Mouse (Mus musculus): ENCODE data around the gene Ggta1. TPM values are rescaled to one million over a fixed set of nuclear protein-coding genes. Genes with fewer than 3 reads are reported as not detected.

The Ggta1 gene
- polyA plus RNA-seq, 2 experiments: 6.3 to 7.6 TPM

DNA sequence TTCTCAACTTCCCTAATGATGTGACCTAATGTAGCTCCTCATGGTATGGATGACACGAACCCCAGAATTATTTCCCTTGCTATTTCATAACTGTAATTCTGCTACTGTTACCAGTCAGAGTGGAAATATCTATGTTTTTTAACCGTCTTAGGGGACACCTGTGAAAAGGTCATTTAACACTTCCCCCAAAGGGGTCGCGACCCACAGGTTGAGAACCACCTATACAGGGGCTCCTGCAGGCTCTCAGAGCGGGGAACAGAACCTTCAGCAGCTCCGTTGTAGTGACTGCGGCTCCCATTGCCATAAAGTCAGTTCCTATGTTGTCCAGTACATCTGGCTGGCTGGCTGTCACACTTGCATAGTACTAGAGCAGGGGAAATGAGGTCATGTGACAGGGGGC lies 62.3 kb downstream of the Ggta1 start:
- H3K27me3 ChIP-seq (ENCODE audit: control insufficient read depth, insufficient read depth, low read length): no peaks in the 10 kb centered on the region
- no peak overlapping the region for H3K9ac ChIP-seq (replicated peaks)
- no peak for TF ChIP-seq CTCF (IDR thresholded peaks at IDR 0.05; ENCODE audit: low read depth)
- no peak for TF ChIP-seq EP300 (IDR thresholded peaks at IDR 0.05; ENCODE audit: low read depth)
- H3K36me3 ChIP-seq (replicated peaks; ENCODE audit: control insufficient read depth, insufficient read depth, low read depth): peaks cover 5% of the 10 kb centered on the region; the same call in 1 of the 2 replicates
- H3K4me1 ChIP-seq (replicated peaks; ENCODE audit: control insufficient read depth in 2 of 2, insufficient read depth in 2 of 2, low read length in 1 of 2): no peaks in the 10 kb centered on the region
- H3K4me2 ChIP-seq (ENCODE audit: low read depth): no peak overlapping the region
- H3K27ac ChIP-seq: no peak overlapping the region
- H3K9me3 ChIP-seq (ENCODE audit: control insufficient read depth, low read length): no peaks in the 10 kb centered on the region
- H3K4me3 ChIP-seq (ENCODE audit: insufficient read depth in 1 of 2, low read depth in 2 of 2, low read length in 2 of 2): no peak overlapping the region
- 76% methylated on average over 7 of the region's 7 CpGs for WGBS (ENCODE audit: insufficient replicate concordance)
- no peak for DNase-seq (ENCODE audit: low read depth in 3 of 3, low spot score in 3 of 3)
- ATAC-seq (ENCODE audit: insufficient read depth): no peak

DNA sequence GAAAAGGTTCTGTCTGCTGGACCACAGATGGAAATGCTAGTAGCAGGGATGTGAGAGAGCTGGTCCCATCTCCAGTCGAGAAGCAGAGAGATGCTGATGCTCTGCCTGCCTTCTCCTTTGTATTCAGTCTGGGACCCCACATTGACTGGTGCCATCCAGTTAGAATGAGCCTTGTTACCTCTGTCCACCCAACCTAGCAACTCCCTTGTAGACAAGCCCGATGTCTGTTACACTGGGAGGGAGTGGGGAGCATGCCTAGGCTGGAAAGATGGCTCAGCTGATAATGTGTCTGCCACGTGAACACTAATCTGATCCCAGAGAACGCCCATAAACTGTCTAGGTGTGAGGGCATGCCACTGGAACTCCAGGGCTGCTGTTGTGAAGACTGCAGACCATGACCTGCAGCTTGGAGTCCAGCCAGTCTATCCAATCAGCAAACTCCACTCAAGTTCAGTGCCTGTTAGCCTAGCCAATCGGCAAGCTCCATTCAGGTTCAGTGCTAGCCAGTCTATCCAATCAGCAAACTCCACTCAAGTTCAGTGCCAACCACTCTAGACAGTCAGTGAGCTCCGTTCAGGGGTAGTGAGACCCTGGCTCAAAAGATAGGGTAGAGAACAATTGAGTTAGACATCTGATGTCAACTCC lies 64.7 kb downstream of the Ggta1 start:
- ATAC-seq (ENCODE audit: insufficient read depth): no peak

DNA sequence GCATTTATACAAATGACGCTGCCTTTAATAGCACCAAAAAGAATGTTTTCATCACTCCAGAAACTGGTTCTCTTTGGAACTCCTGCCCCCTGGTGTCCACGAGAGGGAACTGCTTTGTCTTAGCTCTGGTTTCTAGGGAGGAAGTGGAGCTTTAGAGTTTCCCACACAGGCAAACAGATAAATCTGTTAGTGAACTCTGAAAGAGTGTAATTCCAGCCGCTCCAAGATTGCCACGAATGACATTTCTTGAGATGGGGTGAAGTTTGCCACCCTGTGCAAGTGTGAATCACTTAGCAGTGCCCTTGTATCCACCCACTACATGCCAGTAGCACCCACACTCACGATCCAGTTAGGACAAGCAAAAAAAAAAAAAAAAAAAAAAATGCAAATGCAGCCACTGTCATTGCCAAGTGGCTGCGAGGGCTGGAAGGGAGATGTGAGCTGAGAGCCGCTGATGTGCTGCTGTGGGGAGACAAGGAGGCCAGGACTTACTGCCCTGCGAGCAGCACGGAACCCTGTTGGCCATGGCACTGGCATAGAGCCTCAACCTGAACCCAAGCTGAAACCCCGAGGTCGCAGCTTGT lies 65.3 kb downstream of the Ggta1 start:
- H3K27me3 ChIP-seq (ENCODE audit: control insufficient read depth, insufficient read depth, low read length): no peaks in the 10 kb centered on the region
- H3K4me1 ChIP-seq (replicated peaks; ENCODE audit: control insufficient read depth in 2 of 2, insufficient read depth in 2 of 2, low read length in 1 of 2): no peaks in the 10 kb centered on the region
- no peak overlapping the region for H3K4me2 ChIP-seq (ENCODE audit: low read depth)
- H3K9ac ChIP-seq (replicated peaks): no peak overlapping the region
- H3K36me3 ChIP-seq (replicated peaks; ENCODE audit: control insufficient read depth, insufficient read depth, low read depth): peaks cover 5% of the 10 kb centered on the region; the same call in 1 of the 2 replicates
- H3K9me3 ChIP-seq (ENCODE audit: control insufficient read depth, low read length): no peaks in the 10 kb centered on the region
- H3K27ac ChIP-seq: no peak overlapping the region
- DNase-seq (ENCODE audit: low read depth in 3 of 3, low spot score in 3 of 3): peak; percentile 22 to 47 (median 35)
- H3K4me3 ChIP-seq (ENCODE audit: insufficient read depth in 1 of 2, low read depth in 2 of 2, low read length in 2 of 2): no peak overlapping the region
- no peak for ATAC-seq (ENCODE audit: insufficient read depth)
- 38% methylated on average over 11 of the region's 11 CpGs for WGBS (ENCODE audit: insufficient replicate concordance)
- TF ChIP-seq EP300 (IDR thresholded peaks at IDR 0.05; ENCODE audit: low read depth) (no peak), CTCF (IDR thresholded peaks at IDR 0.05; ENCODE audit: low read depth) (peak; percentile 79)

More for the DNA sequence above, 64.7 kb downstream of the Ggta1 start:
- H3K9me3 ChIP-seq (ENCODE audit: control insufficient read depth, low read length): no peaks in the 10 kb centered on the region
- no peaks in the 10 kb centered on the region for H3K4me1 ChIP-seq (replicated peaks; ENCODE audit: control insufficient read depth in 2 of 2, insufficient read depth in 2 of 2, low read length in 1 of 2)
- no peak for DNase-seq (ENCODE audit: low read depth in 3 of 3, low spot score in 3 of 3)
- H3K27ac ChIP-seq: no peak overlapping the region
- H3K4me2 ChIP-seq (ENCODE audit: low read depth): no peak overlapping the region
- no peaks in the 10 kb centered on the region for H3K27me3 ChIP-seq (ENCODE audit: control insufficient read depth, insufficient read depth, low read length)
- H3K36me3 ChIP-seq (replicated peaks; ENCODE audit: control insufficient read depth, insufficient read depth, low read depth): peaks cover 5% of the 10 kb centered on the region; the same call in 1 of the 2 replicates
- no peak overlapping the region for H3K9ac ChIP-seq (replicated peaks)
- H3K4me3 ChIP-seq (ENCODE audit: insufficient read depth in 1 of 2, low read depth in 2 of 2, low read length in 2 of 2): no peak overlapping the region
- 46% methylated on average over 6 of the region's 6 CpGs for WGBS (ENCODE audit: insufficient replicate concordance)
- TF ChIP-seq EP300 (IDR thresholded peaks at IDR 0.05; ENCODE audit: low read depth): no peak
- TF ChIP-seq CTCF (IDR thresholded peaks at IDR 0.05; ENCODE audit: low read depth): no peak

- 50% methylated on average over 5 of the region's 5 CpGs for WGBS (ENCODE audit: insufficient replicate concordance)
- DNase-seq (ENCODE audit: low read depth in 3 of 3, low spot score in 3 of 3): no peak
- no peak for ATAC-seq (ENCODE audit: insufficient read depth)
Measured at GRCm38 (mm10) chr2:35397096-35397495, 65.9 kb downstream of the Ggta1 start, which contains the start of gene 4930402F06Rik. Gene 4930402F06Rik, minus strand, starts transcription at chr2:35397175.

GRCm38 (mm10) chr2:35385441-35385871 lies 77.6 kb downstream of the Ggta1 start:
- H3K4me3 ChIP-seq (ENCODE audit: insufficient read depth in 1 of 2, low read depth in 2 of 2, low read length in 2 of 2): no peak overlapping the region
- no peak overlapping the region for H3K4me2 ChIP-seq (ENCODE audit: low read depth)
- H3K27me3 ChIP-seq (ENCODE audit: control insufficient read depth, insufficient read depth, low read length): no peaks in the 10 kb centered on the region
- no peak overlapping the region for H3K27ac ChIP-seq
- no peak for TF ChIP-seq EP300 (IDR thresholded peaks at IDR 0.05; ENCODE audit: low read depth)
- no peak for TF ChIP-seq CTCF (IDR thresholded peaks at IDR 0.05; ENCODE audit: low read depth)
- DNase-seq (ENCODE audit: low read depth in 3 of 3, low spot score in 3 of 3): no peak
- no peaks in the 10 kb centered on the region; the same call in 1 of the 2 replicates for H3K9me3 ChIP-seq (ENCODE audit: control insufficient read depth, low read length)
- H3K9ac ChIP-seq (replicated peaks): no peak overlapping the region
- H3K36me3 ChIP-seq (replicated peaks; ENCODE audit: control insufficient read depth, insufficient read depth, low read depth): no peaks in the 10 kb centered on the region
- 67% methylated on average over 9 of the region's 9 CpGs for WGBS (ENCODE audit: insufficient replicate concordance)
- ATAC-seq (ENCODE audit: insufficient read depth): no peak
- no peaks in the 10 kb centered on the region for H3K4me1 ChIP-seq (replicated peaks; ENCODE audit: control insufficient read depth in 2 of 2, insufficient read depth in 2 of 2, low read length in 1 of 2)

More at GRCm38 (mm10) chr2:35397096-35397495, 65.9 kb downstream of the Ggta1 start, which contains the start of gene 4930402F06Rik:
- Histone ChIP-seq H3K9me3 (ENCODE audit: control insufficient read depth, low read length) (no peaks in the 10 kb centered on the region), H3K4me2 (ENCODE audit: low read depth) (no peak within 1 kb of the TSS), H3K9ac (replicated peaks) (no peak within 1 kb of the TSS), H3K36me3 (replicated peaks; ENCODE audit: control insufficient read depth, insufficient read depth, low read depth) (no peaks in the 10 kb centered on the region; the same call in 1 of the 2 replicates), H3K4me1 (replicated peaks; ENCODE audit: control insufficient read depth in 2 of 2, insufficient read depth in 2 of 2, low read length in 1 of 2) (no peaks in the 10 kb centered on the region), H3K27me3 (ENCODE audit: control insufficient read depth, insufficient read depth, low read length) (no peaks in the 10 kb centered on the region), H3K27ac (no peak within 1 kb of the TSS), H3K4me3 (ENCODE audit: insufficient read depth in 1 of 2, low read depth in 2 of 2, low read length in 2 of 2) (no peak within 1 kb of the TSS)
- TF ChIP-seq CTCF (IDR thresholded peaks at IDR 0.05; ENCODE audit: low read depth) (no peak), EP300 (IDR thresholded peaks at IDR 0.05; ENCODE audit: low read depth) (no peak)
